Mouse (Mus musculus) telencephalon, adult 2 months (tissue): ENCODE results near the gene Ndufaf8.

Source experiments
- DNase-seq: peaks from one replicate; pipeline ENCODE4 v3.0.0-alpha.2; 2011; ENCODE audit warnings: low read depth, low spot score

The Ndufaf8 gene

DNA sequence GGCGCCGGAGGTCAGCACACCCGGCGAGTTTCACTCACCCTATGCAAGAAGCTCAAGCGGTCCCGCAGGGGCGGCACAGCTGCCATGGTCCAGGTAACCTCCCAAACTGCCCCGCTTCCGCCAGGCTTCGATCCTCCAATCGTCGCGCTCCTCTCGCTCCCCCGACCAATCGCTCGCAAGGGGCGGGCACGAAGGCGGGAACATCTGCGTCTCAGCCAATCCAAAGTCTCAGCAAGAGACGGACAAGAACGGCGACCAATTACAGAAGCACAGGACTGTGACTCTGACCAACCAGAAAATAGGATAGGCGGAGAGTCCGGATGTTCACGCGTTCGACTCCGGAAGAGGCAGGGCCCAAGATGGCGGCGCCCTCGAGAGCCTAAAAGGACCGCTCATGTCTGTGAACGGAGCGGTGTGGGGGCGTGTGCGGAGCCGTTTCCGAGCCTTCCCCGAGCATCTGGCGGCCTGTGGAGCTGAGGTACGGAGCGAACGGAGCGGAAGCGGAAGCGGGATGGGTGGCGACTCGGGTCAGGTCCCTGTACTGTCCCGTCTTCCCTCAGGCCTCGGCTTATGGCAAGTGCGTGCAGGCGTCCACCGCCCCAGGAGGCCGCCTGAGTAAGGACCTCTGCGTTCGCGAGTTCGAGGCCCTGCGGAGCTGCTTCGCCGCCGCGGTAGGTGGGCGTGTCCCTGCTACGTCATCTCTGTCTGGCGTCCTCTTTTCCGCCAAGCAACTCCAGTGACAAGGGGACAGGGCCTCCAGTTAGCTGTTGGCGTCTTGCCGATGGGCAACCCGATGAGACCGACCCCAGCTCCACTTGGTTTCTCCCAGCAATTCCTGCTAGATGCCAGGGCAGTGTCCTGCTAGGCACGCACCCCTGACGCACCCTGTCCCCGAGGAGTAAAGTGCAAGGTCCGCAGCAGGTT lies at the start of gene Ndufaf8, which contains the start of gene Tepsin:
Gene Ndufaf8 (plus strand): TSS at position 341 of the 924 bp plus-strand sequence.
Gene Tepsin (minus strand): TSS at position 144 of the 924 bp plus-strand sequence.
- peak; percentile 99 for DNase-seq

DNA sequence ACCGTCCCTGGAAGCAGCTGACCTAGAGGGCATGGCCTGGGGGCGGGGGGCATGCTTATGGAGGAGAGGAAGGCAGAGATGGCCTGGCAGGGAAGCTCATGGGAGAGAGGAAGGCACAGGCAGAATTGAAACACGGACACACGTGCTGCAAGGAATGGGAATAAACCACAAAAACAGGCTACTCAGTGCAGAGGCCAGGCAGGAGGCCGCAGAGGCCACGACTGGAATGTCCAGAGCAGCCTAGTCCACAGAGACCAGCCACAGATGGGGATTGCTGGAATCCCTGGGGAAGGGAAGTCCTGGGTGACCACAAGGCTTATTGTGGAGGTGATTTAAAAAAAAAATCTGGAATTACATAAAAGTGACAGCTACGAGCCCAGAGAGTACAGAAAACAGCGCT lies 49.7 kb upstream of the Ndufaf8 start:
- no peak for DNase-seq

DNA sequence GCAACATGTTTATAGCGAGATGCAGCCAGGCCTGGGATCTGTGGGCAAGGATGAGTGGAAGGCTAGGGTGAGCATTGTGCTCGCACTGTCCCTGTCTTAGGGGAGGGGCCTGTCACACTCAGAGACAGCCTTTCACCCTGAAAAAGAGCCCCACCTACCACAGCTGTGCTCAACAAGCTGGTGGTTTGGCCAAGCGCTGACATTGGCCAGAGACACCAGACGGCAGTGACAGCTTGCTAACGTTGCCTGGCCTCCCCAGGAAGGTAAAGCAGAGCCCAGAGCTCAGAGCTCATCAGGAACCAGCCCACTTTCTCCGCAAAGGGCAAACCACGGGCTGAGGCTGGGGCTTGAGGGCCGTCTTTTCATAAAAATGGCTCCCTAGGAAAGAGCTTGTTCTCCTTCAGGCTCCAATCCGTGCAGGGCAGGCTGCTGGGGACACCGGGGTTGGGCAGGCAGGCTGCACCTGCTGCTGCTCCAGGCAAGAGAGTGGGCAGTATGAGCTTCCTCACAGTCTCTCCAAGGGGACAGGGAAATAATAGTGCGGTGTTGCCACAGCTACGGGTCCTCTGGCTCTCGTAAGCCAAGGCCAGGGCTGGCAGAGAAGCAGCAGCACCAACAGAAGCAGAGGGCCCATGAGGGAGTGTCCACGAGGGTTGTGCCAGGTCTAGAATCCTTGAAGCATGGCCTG lies 47.5 kb upstream of the Ndufaf8 start:
- DNase-seq = no peak

DNA sequence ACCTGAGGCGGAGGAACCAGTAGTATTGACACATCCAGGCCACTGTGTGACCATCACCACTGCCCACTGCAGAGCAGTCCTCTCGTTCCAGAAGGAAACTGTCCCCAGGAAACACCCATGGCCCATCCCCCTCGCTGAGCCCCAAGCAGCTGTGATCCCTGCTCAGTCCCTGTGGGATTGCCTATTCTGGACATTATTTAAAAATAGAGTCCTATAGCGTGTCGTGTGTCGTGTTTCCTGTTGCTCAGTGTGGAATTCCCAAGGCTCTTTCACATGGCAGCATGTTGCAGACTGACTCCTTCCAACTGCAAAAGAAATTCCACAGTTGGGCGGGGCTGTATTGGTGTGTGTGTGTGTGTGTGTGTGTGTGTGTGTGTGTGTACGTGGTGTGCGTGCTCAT lies 46.5 kb upstream of the Ndufaf8 start:
- no peak for DNase-seq

DNA sequence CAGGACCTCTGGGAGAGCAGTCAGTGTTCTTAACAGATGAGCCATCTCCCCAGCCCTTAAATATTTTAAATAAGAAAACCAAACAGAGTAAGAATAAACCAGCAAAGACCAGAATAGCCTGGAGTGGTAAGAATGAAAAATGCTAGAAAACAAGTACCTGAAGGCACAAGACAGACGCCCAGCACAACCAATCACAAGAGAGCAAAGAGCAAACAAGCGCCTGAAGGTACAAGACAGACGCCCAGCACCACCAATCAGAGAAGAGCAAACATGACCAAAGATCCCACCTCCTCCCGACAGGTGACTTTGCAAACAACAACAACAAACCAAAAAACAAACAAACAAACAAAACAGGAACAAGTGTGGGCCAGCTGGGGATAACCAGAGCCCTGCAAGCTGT lies 44.9 kb upstream of the Ndufaf8 start:
- DNase-seq = no peak

DNA sequence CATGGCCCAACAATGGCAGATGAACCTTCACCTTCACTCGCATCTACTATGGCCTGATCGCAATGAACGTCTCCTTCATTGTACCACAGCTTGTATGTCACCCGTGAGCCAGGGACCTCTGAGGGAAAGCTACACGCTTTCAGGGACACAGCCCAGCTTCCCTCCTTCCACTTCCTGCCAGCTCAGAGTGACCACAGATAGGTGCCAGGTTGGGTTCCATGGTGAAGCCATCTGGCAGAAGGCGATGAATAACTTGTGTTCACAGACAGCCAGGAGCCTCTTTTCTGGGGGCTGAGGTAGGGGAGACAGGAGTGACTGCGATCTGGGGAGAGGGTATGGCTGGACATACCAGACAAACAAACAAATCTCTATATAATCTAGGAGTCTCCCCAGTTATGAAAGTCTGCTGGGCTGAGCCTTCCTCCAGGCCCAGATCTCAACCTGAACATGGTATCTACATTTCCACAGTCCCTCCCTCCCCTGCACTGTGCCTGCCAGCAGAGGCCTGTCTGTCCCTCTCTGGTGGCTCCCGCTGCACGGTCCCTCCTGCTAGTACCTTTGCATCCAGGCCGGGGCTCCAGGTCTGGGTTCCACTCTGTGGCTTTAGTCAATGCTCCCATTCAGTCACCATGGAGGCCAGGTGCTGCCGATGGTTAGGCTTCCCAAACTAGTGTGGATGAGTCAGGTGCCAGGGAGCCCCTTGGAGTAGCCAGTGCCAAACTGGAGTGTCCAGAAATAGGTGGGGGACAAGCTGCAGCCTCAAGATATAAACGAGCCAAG lies 42.6 kb upstream of the Ndufaf8 start:
- no peak for DNase-seq

DNA sequence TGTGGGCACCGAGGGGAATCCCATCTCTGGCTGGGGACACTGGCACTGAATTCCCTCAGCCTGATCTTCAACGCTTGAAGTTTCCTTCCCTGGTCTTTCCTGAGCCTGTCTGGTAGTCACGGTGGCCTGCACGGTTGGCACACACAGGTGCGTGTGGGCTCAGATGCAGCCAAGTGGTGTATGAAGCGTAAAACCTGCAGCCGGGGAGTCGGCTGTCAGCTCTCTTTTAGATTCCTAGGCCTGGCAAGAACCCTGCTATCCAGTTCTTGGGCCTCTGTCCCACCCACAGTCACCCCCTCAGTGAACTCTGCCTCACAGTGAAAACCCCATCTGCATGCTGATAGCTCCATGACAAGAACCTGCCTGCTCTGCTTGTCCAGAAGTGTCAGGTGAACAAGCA lies 38.1 kb upstream of the Ndufaf8 start:
- no peak for DNase-seq

DNA sequence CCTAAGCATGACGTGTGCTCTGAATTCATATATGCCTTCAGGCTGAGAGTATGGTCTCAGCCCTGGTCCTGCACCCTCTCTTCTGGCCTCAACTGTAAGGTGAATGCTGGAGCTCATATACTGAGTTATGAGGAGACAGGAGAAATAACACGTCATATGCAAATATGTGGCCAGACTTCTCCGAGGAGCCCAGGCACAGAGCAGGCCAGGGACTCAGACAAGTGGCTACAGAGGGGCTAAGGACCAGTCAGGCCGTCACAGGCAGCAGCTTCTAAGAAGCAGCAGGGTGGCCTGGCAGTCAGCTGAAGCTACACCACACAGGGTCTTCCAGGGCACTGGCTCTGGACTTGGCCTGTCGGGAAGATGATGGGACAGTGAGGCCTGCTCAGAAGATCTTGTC lies 35.4 kb upstream of the Ndufaf8 start:
- no peak for DNase-seq

DNA sequence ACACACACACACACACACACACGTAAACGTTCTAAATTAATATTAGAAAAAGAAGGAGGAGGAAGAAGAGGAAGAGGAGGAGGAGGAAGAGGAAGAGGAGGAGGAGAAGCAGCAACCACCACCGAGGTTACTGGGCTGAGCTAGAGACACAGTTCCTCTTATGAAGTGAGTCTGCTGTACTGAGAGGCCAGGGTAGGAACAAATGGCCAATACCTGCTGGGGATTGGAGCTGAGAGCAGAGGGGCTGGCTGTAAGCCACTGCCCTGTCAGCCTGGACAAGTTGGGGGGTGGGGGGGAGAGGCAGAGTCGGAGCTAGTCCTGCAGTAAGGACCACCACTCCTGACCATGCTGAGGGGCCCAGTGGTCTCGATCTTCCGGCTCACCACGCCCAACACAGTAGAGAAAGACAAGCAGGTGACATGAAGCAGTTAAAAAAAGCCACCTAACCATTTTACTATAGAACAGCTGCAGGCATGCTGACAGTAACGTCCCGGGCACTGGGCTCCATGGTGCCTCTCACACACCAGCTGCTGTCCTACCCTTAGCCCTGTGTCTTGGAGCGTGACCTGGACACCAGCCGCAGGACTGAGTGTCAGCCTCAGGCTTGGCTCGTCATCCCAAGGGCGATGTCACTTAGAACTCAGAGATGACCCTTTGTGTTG lies 34.6 kb upstream of the Ndufaf8 start:
- no peak for DNase-seq

DNA sequence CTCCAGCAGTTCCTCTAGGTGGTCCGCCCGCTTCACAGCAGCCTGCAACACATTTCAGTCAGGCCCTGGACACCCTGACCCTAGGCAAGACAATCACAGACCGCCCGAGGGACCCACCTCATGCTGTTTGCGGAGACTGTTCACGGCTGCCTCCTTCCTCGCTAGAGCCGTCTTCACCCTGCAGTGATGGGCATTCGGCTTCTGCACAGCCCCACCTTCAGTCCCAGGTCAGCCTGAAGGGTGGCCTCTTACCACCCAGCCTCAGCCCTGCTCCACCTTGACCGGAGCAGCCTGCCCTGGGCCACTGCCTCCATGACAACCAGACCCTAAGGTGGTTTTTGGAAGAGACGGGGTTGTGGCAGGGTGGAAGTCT lies 34.1 kb upstream of the Ndufaf8 start:
- no peak for DNase-seq

DNA sequence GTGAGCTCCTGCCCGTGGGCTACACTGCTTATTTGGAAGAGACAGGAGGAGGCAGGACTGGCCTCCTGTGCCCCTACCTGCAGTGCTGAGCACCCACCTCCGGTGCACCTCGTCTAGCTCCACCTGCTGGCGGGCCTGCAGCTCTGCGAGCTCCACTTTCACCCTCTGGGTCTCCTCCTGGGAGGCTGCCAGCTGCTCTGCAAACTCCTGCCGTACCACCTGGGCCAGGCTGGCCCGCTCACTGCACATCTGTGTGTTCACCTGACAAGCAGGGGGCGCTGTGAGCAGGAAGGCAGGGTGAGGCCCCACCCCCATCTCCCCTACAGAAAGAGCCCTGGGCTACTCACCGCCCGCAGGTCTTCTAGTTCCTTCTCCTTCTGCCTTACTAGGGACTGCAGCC lies 33.4 kb upstream of the Ndufaf8 start:
- DNase-seq = no peak

DNA sequence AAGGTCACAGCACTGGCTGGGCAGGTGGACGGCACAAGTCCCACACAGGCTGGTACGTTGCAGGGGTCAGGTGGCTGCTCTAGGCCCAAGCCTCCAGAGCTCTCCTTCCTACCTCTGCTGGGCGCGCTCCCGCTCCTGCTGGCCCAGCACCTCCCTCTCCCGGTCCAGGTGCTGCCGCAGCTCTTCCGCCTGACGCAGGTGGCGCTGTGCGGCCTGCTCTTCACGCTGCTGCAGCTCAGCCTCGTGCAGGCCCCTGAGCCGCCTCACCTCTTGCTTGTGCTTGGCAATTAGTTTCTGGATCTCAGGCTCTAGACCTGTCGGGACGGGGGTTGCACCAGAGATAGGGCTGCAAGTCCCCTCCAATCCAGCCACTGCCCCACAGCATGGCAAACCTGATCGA lies 30.9 kb upstream of the Ndufaf8 start:
- no peak for DNase-seq

DNA sequence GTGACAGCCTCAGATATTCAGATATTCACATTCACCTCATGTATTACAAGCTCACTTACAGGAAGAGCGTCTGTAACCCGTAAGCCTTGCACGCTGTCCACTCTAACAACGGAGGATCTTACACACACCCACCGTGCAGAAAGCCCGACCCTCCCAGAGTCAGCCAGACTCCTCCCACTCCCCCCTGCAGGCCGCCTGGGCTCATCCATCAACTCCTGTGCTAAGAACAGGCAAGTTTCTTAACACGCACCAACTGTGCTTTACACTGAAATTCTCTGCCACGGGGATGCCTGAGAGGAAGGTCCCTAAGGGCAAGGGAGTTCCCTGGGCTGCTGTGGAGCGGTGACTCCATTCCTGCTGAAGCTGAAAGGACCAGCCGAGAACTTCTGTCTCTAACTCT lies 29.5 kb upstream of the Ndufaf8 start:
- DNase-seq = no peak

DNA sequence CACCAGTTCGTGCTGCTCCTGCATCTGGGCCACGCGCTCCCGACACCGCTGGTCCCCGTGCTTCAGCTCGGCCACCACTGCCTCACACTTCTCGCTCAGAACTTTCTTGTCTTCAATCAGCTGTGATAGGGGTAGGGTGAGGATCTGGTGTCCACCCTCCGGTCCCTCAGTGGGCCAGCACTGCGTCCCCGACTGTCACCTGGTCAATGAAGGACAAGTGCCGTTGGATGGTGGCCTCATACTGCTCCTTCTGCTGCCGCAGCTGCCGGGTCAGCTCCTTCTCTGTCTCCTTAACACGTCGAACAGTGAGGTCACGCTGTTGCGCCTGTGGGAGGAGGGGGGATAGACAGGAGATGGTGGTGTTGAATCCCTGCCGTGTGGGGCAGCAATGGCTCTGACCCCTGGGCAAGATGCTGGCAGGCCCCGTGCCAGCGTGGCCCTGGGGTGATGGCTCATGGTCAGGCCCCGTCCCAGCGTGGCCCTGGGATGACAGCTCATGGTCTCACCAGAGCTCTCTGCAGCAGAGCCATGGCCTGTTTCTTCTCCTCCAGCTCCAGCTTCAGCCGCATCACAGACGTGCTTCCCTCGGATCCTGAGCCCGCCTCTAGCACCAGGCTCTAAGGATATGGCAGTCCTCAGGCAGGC lies 28.3 kb upstream of the Ndufaf8 start:
- DNase-seq = no peak

DNA sequence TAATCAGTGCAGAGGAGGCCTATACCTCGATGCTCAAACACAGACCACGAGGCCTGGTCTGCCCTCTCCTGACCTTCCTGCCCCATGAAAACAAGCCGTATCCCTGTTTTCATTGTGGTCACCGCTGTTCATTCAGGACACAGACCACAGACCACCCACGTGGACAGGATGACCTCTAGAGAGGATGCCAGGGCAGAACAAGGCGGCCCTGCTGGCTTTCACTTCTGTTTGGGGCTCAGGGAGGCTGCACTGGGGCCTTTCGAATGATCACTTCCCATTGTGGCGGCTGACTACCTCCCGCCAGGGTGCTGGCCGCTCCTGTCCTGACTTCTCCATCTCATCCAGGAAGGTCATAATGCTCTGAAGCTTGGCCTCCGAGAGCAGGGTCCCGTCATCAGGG lies 27.7 kb upstream of the Ndufaf8 start:
- no peak for DNase-seq

DNA sequence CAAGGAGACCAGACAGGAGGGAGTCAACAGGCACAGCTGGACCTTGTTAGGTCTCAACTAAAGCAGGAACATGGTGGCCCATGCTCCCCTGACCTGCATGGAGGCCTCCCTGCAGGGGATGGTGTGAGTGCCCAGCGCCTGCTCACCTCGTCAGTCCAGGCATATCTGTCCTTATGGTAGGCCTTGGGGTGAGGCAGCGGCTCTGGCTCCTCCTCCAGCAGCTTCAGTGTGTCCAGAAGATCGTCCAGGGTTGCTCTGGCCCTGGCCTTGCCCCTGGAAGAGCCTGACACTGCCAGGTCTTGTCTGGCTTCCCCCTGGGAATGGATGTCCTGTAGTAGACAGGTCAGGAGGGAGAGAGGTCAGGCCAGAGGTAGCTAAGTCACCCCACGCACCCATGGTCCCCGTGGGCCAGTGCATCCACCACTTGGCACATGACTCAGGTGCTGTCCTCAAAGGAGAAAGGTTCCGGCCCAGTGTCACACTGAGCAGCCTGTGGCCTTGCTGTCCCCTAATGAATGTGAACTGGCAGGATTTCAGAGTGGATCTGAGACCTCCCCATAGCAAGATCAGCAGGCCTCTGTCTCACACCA lies 26.9 kb upstream of the Ndufaf8 start:
- no peak for DNase-seq

DNA sequence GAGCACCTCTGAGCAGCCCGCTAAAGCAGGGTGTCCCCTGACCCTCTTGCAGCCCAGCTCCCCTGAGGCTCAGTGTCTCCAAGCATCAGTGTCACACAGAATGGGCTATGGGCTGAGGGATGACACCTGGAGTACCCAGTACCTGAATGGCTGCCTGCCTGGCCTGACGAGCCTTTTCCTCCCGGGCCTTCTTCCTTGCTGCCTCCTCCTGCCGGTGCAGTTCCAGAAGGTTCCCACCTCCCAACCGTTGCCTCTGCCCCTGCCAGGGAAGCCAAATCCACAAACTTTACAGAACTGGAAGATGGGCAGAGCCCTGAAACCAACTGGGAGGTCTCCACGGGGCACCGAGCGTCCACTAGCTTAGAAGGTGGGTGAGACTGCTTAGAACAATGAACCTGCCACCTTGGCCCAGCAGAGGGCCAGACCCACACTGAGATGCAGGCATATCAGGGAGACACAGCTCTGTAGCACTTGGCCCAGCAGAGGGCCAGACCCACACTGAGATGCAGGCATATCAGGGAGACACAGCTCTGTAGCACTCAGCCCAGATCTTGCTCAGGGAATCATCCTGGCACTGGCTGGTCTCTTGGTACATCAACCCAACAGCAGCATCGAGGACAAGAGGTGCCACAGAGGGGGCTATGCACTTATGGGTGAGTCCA lies 25.6 kb upstream of the Ndufaf8 start:
- DNase-seq = no peak

DNA sequence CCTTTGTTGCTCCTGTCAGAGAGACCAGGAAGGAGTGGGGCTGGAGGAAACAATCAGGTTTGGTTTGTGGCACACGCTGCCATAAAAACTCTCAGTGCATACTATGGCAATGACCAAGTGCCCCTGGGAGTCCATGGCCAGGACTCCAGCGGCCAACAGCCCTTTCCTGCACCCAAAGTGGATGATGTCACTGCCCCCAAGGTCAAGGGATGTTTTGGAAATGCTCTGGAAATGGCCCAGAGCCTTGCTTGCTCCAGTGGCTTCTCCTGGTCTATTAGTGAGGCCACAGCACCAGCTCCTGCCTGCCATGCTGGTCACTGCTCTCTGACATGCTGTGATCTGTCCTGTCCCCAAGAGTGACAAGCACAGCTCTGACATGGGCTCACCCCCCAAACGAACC lies 22.5 kb upstream of the Ndufaf8 start:
- DNase-seq = no peak

DNA sequence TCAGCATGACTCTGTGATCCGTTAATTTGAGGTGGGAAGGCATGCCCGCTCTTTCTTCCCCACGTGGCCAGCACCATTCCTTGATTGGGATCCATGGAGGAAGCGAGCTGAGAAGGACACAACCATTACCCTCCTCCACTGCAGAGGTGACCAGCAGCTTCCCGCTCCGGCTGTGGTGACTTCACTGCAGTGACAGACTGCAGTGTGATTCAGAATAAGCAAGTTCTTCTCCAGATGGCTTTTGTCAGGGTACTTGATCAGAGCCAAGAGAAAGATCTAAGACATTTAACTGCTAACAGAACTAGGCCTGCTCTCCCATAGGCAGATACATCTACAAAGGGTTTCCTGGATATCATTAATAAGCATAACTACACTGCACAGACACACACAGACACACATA lies 18.4 kb upstream of the Ndufaf8 start:
- DNase-seq = no peak

DNA sequence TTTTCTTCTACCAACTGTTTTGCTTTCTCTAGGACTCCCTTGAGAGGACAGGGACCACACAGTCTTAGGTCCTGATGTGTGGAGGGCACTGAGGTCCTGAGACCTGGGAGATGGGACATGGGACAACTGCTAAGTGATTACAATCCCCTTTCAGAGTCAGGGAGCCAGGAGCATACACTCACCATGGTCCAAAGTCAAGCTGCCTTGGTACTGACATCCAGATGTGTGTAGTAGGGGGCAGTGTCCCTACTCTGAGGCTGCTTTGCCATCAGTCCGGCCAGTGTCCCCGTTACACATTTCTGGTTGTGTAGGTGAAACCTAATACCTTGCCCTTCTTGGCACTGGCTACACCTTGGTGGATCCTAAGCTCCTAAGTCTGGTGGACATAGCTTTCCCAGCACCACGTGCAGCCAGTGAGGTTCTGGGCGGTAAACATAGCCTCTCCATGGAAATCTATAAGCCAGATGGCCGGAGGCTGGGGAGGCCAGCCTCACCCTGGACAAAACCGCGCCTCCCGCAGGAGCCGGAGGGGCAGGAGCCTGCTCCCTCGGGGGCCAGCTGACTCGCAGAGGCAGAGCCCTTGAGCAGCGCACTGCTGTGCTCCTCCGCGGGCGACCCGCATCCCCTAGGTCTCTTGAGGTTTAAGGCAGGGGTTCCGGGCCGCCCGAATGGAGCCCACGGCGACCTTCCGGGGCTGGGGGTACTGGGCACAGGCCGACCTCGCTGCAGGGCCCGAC lies 12.7 kb upstream of the Ndufaf8 start:
- DNase-seq = no peak
